Mouse (Mus musculus) embryonic facial prominence, embryonic 14.5 days (tissue): ENCODE results near the gene Rac3. TPM values are rescaled to one million over a fixed set of nuclear protein-coding genes. Genes with fewer than 3 reads are reported as not detected.
A peak's percentile ranks its signal among the peaks of the same experiment; 100 is the strongest.
"Not testable (repeated sequence)": the region's sequence is repeated elsewhere in the genome, so short reads cannot be mapped to it uniquely, and the experiment has no call there.

Experiments
- ATAC-seq: fragments of 200-750 bp; cut with Nextera tagmentation; 2 replicates; pipeline ENCODE4 v1.8.0; 2017; ENCODE audit warnings: low read depth, moderate number of reproducible peaks, moderate TSS enrichment
- DNase-seq: peaks from one replicate; pipeline ENCODE4 v3.0.0-alpha.2; 2015; ENCODE audit warnings: low spot score
- H3K27ac ChIP-seq: fragments of 300-500 bp; sonication (generic); replicated peaks from 2 replicates; pipeline ENCODE4 v1.5.1; 2014; ENCODE audit warnings: low read depth, mild to moderate bottlenecking, low read length, moderate library complexity
- H3K27me3 ChIP-seq: fragments of 300-500 bp; sonication (generic); replicated peaks from 2 replicates; pipeline ENCODE4 v1.6.1; 2014; ENCODE audit warnings: low read length; ENCODE audit not compliant: control insufficient read depth, insufficient read depth
- H3K36me3 ChIP-seq: fragments of 300-500 bp; sonication (generic); 2 replicates; pipeline ENCODE4 v1.6.1; 2014; ENCODE audit warnings: low read length, mixed read lengths; ENCODE audit not compliant: control insufficient read depth, insufficient read depth
- H3K4me1 ChIP-seq: fragments of 300-500 bp; sonication (generic); 2 replicates; pipeline ENCODE4 v1.6.1; 2014; ENCODE audit warnings: antibody characterized with exemption, low read length; ENCODE audit not compliant: control insufficient read depth, insufficient read depth
- H3K4me2 ChIP-seq: fragments of 300-500 bp; sonication (generic); 2 replicates; pipeline ENCODE4 v1.6.1; 2014; ENCODE audit warnings: low read depth, mild to moderate bottlenecking, low read length, moderate library complexity, mixed read lengths
- H3K4me3 ChIP-seq: fragments of 300-500 bp; sonication (generic); 2 replicates; pipeline ENCODE4 v1.5.1; 2014; ENCODE audit warnings: low read depth, mild to moderate bottlenecking, low read length
- H3K9ac ChIP-seq: fragments of 300-500 bp; sonication (generic); 2 replicates; pipeline ENCODE4 v1.6.1; 2014; ENCODE audit warnings: low read depth, mild to moderate bottlenecking, low read length, moderate library complexity, mixed read lengths
- H3K9me3 ChIP-seq: fragments of 300-500 bp; sonication (generic); 2 replicates; pipeline ENCODE4 v1.6.1; 2016; ENCODE audit warnings: low read length; ENCODE audit not compliant: control insufficient read depth
- WGBS: fragments of 180-500 bp; shearing (Covaris S2); extraction: QIAGEN DNeasy Blood & Tissue Kit; methylation state at CpG from one replicate; pipeline ENCODE4 v1.1.7; 2014; 5-methylcytosine and 5-hydroxymethylcytosine counted together
- polyA plus RNA-seq: library from polyadenylated mRNA; unstranded; fragments of >200 nt; fragmentation: Nextera tagmentation; extraction: Ambion mirVana; gene quantifications from 2 replicates; pipeline ENCODE4 v1.2.1, GENCODE M21; 2014

The Rac3 gene
- polyA plus RNA-seq, 1 experiment from 2014 or later = 16.5 TPM

DNA sequence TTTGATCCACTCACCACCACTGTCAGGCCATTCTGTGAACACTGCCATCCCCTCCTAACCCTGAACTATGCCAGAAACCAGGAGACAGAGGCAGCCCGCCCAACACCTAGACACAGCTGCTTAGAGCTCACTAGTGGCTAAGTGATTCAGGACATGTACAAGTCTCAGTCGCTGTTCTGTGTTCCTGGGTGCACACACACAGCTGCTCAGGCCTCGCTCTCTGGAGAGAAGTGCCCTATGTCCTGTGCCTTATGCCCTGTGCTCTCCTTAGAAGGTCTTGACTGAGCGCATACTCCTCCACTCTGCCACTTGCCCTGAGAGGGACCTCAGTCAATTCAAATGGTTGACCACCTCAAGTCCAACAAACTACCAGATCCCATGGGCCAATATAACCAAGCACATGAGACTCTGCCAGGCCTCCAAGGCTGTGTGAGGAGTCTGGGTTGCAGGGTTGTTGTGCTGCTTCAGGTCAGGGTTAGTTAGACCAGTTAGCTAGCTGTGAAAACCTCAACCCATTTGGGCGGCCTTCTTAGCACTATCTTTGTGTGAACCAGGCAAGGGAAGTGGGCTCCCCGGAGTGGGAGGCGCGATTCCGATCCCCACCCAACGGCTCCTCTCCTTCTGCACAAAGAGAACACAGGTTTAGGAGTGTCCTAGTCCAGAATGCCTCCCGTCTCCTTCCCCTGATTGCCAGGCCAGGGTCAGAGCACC is 7.4 kb downstream of the Rac3 start:
- Histone ChIP-seq H3K27ac (no peak overlapping the region), H3K4me2 (0 out of 2 replicates have a peak overlapping the region, but pooled peaks have one; percentile 41)

GRCm38 (mm10) chr11:120729432-120730050 is 8.3 kb downstream of the Rac3 start:
- H3K27ac ChIP-seq, H3K4me3 ChIP-seq, H3K27me3 ChIP-seq, ATAC-seq, H3K9me3 ChIP-seq, H3K9ac ChIP-seq, H3K36me3 ChIP-seq: not testable (repeated sequence)
- peak; percentile 73 for DNase-seq
- 3% methylated on average over 17 of the region's 21 CpGs for WGBS
- Histone ChIP-seq H3K4me2 (peak overlapping the region; percentile 41), H3K4me1 (peaks cover 13% of the 10 kb centered on the region; the same call in 1 of the 2 replicates)

More for the DNA sequence above, 7.4 kb downstream of the Rac3 start:
- H3K4me1 ChIP-seq = peaks cover 13% of the 10 kb centered on the region; the same call in 1 of the 2 replicates
- H3K4me3 ChIP-seq = no peak overlapping the region
- H3K9ac ChIP-seq = no peak overlapping the region
- ATAC-seq (no peak), DNase-seq (no peak)
- no peaks in the 10 kb centered on the region for H3K9me3 ChIP-seq
- 75% methylated on average over 11 of the region's 11 CpGs for WGBS
- H3K36me3 ChIP-seq = 0 out of 2 replicates have a peak, but pooled peaks cover 5% of the 10 kb centered on the region
- H3K27me3 ChIP-seq = no peaks in the 10 kb centered on the region

DNA sequence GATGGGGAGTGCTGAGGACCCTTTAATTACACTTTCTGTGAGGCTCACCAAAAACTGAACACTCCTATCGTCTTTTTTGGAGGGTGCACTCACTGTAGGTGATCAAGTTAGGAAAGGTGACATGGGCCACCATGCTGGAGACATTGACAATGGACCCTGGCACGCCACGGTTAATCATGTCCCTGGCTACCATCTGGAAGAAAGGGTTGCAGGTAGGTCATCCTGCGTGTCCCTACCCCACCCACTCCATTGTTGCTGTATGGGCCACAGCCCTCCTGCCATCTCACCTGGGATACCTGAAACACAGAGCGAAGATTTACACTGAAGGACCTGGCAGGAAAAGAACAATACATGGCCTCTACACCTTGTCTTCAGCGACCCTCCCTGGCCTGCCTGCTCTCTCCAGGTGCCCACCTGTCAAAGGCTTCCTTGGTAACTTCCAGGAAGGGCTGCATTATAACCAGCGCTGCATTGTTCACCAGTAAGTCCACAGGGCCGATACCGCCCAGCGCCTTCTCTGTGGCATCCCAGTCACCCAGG is 9.1 kb downstream of the Rac3 start:
- no peak overlapping the region for H3K4me3 ChIP-seq
- no peak overlapping the region for H3K4me2 ChIP-seq
- no peaks in the 10 kb centered on the region for H3K36me3 ChIP-seq
- no peak overlapping the region for H3K9ac ChIP-seq
- no peaks in the 10 kb centered on the region for H3K9me3 ChIP-seq
- no peak for DNase-seq
- H3K27me3 ChIP-seq = no peaks in the 10 kb centered on the region
- 90% methylated on average over 10 of the region's 10 CpGs for WGBS
- no peak for ATAC-seq
- no peak overlapping the region for H3K27ac ChIP-seq
- peaks cover 13% of the 10 kb centered on the region; the same call in 1 of the 2 replicates for H3K4me1 ChIP-seq

GRCm38 (mm10) chr11:120731395-120731794 is 10.1 kb downstream of the Rac3 start:
- Histone ChIP-seq H3K27ac (no peak overlapping the region), H3K36me3 (no peaks in the 10 kb centered on the region), H3K9ac (no peak overlapping the region), H3K9me3 (no peaks in the 10 kb centered on the region), H3K4me3 (no peak overlapping the region), H3K27me3 (no peaks in the 10 kb centered on the region), H3K4me2 (peak overlapping the region; percentile 12), H3K4me1 (peaks cover 11% of the 10 kb centered on the region; the same call in 1 of the 2 replicates)
- 93% methylated on average over 1 of the region's 1 CpGs for WGBS
- no peak for DNase-seq
- ATAC-seq = no peak

GRCm38 (mm10) chr11:120731858-120732680 is 10.8 kb downstream of the Rac3 start, which contains the start of gene Cbr2:
TSS of gene Cbr2 (minus strand) at chr11:120732114.
- WGBS = 57% methylated on average over 12 of the region's 12 CpGs

DNA sequence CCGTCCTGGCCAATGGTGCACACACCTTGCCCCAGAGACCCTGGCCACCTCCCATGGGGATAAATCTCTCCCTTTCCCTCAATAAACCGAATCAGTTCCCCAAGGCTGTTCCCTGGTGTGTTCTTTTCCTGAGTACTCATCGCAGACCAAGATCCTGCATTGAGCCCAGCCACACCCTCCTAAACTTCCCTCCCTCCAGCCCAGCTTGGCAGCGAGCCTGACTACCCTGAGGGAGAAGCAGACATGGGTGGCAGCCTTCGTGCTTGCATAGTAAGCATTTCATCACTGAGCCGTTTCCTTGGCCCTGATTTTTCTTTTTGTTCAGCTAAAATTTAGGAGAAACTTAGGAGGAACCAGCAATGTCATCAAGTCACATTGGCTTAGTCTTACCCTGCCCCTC is 12.3 kb downstream of the Rac3 start:
- H3K9me3 ChIP-seq = no peaks in the 10 kb centered on the region
- H3K27ac ChIP-seq = no peak overlapping the region
- H3K27me3 ChIP-seq = no peaks in the 10 kb centered on the region
- peaks cover 6% of the 10 kb centered on the region; the same call in 1 of the 2 replicates for H3K4me1 ChIP-seq
- 39% methylated on average over 6 of the region's 6 CpGs for WGBS
- H3K36me3 ChIP-seq = no peaks in the 10 kb centered on the region
- H3K9ac ChIP-seq = no peak overlapping the region
- no peak overlapping the region for H3K4me3 ChIP-seq
- no peak for ATAC-seq
- DNase-seq = peak; percentile 77
- no peak overlapping the region for H3K4me2 ChIP-seq

More at GRCm38 (mm10) chr11:120731858-120732680, 10.8 kb downstream of the Rac3 start, which contains the start of gene Cbr2:
- ATAC-seq (peak; percentile 38; the same call in 1 of the 2 replicates), DNase-seq (peak; percentile 81)
- no peak within 1 kb of the TSS for H3K9ac ChIP-seq
- no peaks in the 10 kb centered on the region for H3K9me3 ChIP-seq
- H3K27ac ChIP-seq = peak within 1 kb of the TSS; percentile 52; the same call in 1 of the 2 replicates
- no peaks in the 10 kb centered on the region for H3K27me3 ChIP-seq
- H3K4me2 ChIP-seq = peak within 1 kb of the TSS; percentile 12
- H3K4me3 ChIP-seq = no peak within 1 kb of the TSS
- no peaks in the 10 kb centered on the region for H3K36me3 ChIP-seq
- peaks cover 6% of the 10 kb centered on the region; the same call in 1 of the 2 replicates for H3K4me1 ChIP-seq

DNA sequence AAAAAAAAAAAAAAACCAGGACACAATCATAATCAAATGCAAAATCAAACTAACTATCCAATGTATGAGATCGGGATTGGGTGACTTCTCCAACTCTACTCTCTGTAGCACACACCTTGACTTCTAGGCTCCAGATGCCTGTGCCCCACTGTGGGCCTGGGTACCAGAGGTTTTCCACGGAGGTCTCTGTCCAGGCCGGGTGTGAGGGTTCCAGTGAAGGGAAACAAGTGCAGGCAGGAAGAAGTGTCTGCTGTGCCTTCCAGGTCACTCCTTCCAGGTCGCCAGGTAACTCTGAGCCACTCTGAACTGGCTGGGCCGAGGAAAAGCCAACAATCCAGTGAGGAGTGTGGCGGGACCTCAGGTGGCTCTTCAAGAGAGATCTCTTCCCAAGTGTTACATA is 15.2 kb downstream of the Rac3 start:
- Histone ChIP-seq H3K27ac (no peak overlapping the region), H3K27me3 (no peaks in the 10 kb centered on the region)
- 71% methylated on average over 6 of the region's 6 CpGs for WGBS

DNA sequence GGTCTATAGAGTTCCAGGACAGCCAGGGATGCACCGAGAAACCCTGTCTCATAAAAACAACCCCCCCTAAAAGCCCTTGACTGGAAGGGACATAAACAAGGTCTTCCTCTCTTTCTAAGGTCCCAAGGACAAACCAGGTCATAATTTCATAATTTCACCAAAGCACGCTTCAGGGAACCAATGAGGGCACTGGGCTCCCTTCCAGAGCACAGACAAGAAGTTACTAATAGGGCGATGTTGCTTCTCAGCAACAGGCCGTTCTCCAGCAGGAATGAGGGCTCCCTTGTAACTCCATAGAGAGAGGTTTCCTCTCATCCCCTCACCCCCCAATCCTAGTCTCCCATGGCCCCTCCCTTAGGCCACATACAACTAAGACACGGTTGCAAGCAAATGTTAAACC is 19.7 kb downstream of the Rac3 start:
- ATAC-seq (no peak), DNase-seq (no peak)
- H3K9me3 ChIP-seq = no peaks in the 10 kb centered on the region
- H3K4me3 ChIP-seq = no peak overlapping the region
- no peak overlapping the region for H3K4me2 ChIP-seq
- 91% methylated on average over 5 of the region's 5 CpGs for WGBS
- H3K27ac ChIP-seq = no peak overlapping the region
- no peaks in the 10 kb centered on the region for H3K4me1 ChIP-seq
- H3K27me3 ChIP-seq = no peaks in the 10 kb centered on the region
- no peaks in the 10 kb centered on the region for H3K36me3 ChIP-seq
- no peak overlapping the region for H3K9ac ChIP-seq

More for the DNA sequence above, 15.2 kb downstream of the Rac3 start:
- Histone ChIP-seq H3K4me3 (no peak overlapping the region), H3K4me2 (no peak overlapping the region), H3K4me1 (peaks cover 6% of the 10 kb centered on the region; the same call in 1 of the 2 replicates), H3K9ac (no peak overlapping the region), H3K9me3 (no peaks in the 10 kb centered on the region), H3K36me3 (no peaks in the 10 kb centered on the region)
- ATAC-seq = no peak
- DNase-seq = no peak
